Comparison of ENCODE assay signal across 26 mouse cellular contexts in genomic region chr3:138014725-138015124, GRCm38 (mm10). TPM values are rescaled to one million over a fixed set of nuclear protein-coding genes. Genes with fewer than 3 reads are reported as not detected.
DNase-seq lines count a peak whose midpoint lies in the region; ATAC-seq and TF ChIP-seq lines count a peak whose summit lies in the region.
"Had no signal": no experiment of that assay in that cellular context is flagged by ENCODE, and none has a peak within 500 bp of the region (broad histone marks: within the 10 kb centered on the region; RNA-seq: fewer than 3 reads in every experiment).

No protein-coding gene starts in this region.

- intact Hi-C loops in gastrocnemius, adult 2 months (cut with DNase I) = no loop called here

- H3K4me3 ChIP-seq in gastrocnemius, adult 2 months = no peak overlapping the region
- no peak overlapping the region for H3K4me3 ChIP-seq in intestine, postnatal 0 days (ENCODE audit: low read depth, low read length)
- H3K4me3 ChIP-seq in thymus, adult 2 months (ENCODE audit: control insufficient read depth, insufficient read depth, low read length) = no peak overlapping the region
- H3K4me3 ChIP-seq: embryonic facial prominence, embryonic 10.5 days; embryonic facial prominence, embryonic 13.5 days; erythroblast, embryonic 14.5 days; forebrain, embryonic 12.5 days; forebrain, embryonic 15.5 days; hindbrain, embryonic 10.5 days; hindbrain, embryonic 13.5 days had no signal

- no peaks in the 10 kb centered on the region for H3K9me3 ChIP-seq in intestine, postnatal 0 days (ENCODE audit: control insufficient read depth)
- H3K9me3 ChIP-seq: forebrain, embryonic 15.5 days; hindbrain, embryonic 13.5 days had no signal

- H3K4me1 ChIP-seq in intestine, postnatal 0 days (replicated peaks; ENCODE audit: control insufficient read depth, insufficient read depth, low read length) = 0 out of 2 replicates have a peak, but pooled peaks cover 7% of the 10 kb centered on the region
- H3K4me1 ChIP-seq in thymus, adult 2 months (replicated peaks; ENCODE audit: control insufficient read depth, insufficient read depth, low read length) = 0 out of 2 replicates have a peak, but pooled peaks cover 2% of the 10 kb centered on the region
- H3K4me1 ChIP-seq: forebrain, embryonic 12.5 days; forebrain, embryonic 15.5 days; hindbrain, embryonic 10.5 days had no signal

- peak; percentile 89 for ATAC-seq in intestine, postnatal 0 days
- ATAC-seq: forebrain, embryonic 15.5 days; hindbrain, embryonic 16.5 days; Patski had no signal

- no peaks in the 10 kb centered on the region for H3K36me3 ChIP-seq in intestine, postnatal 0 days (ENCODE audit: control insufficient read depth, insufficient read depth)
- no peaks in the 10 kb centered on the region for H3K36me3 ChIP-seq in thymus, adult 2 months (ENCODE audit: control insufficient read depth, insufficient read depth, low read length)
- H3K36me3 ChIP-seq: embryonic facial prominence, embryonic 10.5 days; embryonic facial prominence, embryonic 13.5 days; forebrain, embryonic 12.5 days; forebrain, embryonic 15.5 days; hindbrain, embryonic 10.5 days; hindbrain, embryonic 13.5 days had no signal

- DNase-seq in gastrocnemius, adult 2 months = no peak
- DNase-seq in gastrocnemius, adult 18-20 months (ENCODE audit: low spot score) = no peak
- peak; percentile 35 for DNase-seq in yolk sac, embryonic 10.5 days (ENCODE audit: low spot score)
- DNase-seq in kidney, postnatal 10 days = no peak
- no peak for DNase-seq in thymus, adult 2 months
- DNase-seq: adrenal gland, postnatal 10 days; adrenal gland, postnatal 36 days; cerebellum, adult 18-20 months; cerebellum, adult 9-10 months; cerebellum, postnatal 25 days; embryo, embryonic 11 days; gastrocnemius, postnatal 14 days; heart, postnatal 36 days had no signal

- H3K27ac ChIP-seq in gastrocnemius, adult 2 months = peak overlapping the region; percentile 91; the same call in 1 of the 2 replicates
- H3K27ac ChIP-seq in intestine, postnatal 0 days (ENCODE audit: low read depth, low read length) = peak overlapping the region; percentile 46; the same call in 1 of the 2 replicates
- no peak overlapping the region for H3K27ac ChIP-seq in thymus, adult 2 months (ENCODE audit: control insufficient read depth, insufficient read depth, low read length)
- H3K27ac ChIP-seq: embryonic facial prominence, embryonic 10.5 days; embryonic facial prominence, embryonic 13.5 days; forebrain, embryonic 12.5 days; forebrain, embryonic 15.5 days; hindbrain, embryonic 10.5 days; hindbrain, embryonic 13.5 days had no signal

- TF ChIP-seq POLR2A in thymus, adult 2 months (IDR thresholded peaks at IDR 0.05; ENCODE audit: control insufficient read depth, extremely low read depth, insufficient read depth, low read length, poor library complexity) = no peak

- H3K27me3 ChIP-seq in intestine, postnatal 0 days (replicated peaks; ENCODE audit: control insufficient read depth, insufficient read depth, low read length) = no peaks in the 10 kb centered on the region
- no peaks in the 10 kb centered on the region for H3K27me3 ChIP-seq in thymus, adult 2 months (ENCODE audit: control insufficient read depth, insufficient read depth, low read length)
- H3K27me3 ChIP-seq: embryonic facial prominence, embryonic 13.5 days; forebrain, embryonic 12.5 days; forebrain, embryonic 15.5 days; hindbrain, embryonic 13.5 days; Patski had no signal

- H3K4me2 ChIP-seq in intestine, postnatal 0 days (replicated peaks; ENCODE audit: low read depth) = no peak overlapping the region
- H3K4me2 ChIP-seq: embryonic facial prominence, embryonic 13.5 days; forebrain, embryonic 12.5 days; forebrain, embryonic 15.5 days; heart, embryonic 11.5 days; hindbrain, embryonic 13.5 days had no signal

- WGBS in intestine, postnatal 0 days = 23% methylated on average over 2 of the region's 2 CpGs
- WGBS in thymus, adult 2 months = 93% methylated on average over 2 of the region's 2 CpGs

- no peak for TF ChIP-seq CTCF in gastrocnemius, adult 2 months (IDR thresholded peaks at IDR 0.05)
- no peak for TF ChIP-seq CTCF in intestine, postnatal 0 days (IDR thresholded peaks at IDR 0.05; ENCODE audit: low read depth)
- TF ChIP-seq CTCF in thymus, adult 2 months (IDR thresholded peaks at IDR 0.05; ENCODE audit: borderline replicate concordance, control insufficient read depth, extremely low read depth, insufficient read depth, low read length, poor library complexity) = no peak

- H3K9ac ChIP-seq in intestine, postnatal 0 days (ENCODE audit: low read depth, low read length) = no peak overlapping the region
- H3K9ac ChIP-seq: embryonic facial prominence, embryonic 13.5 days; forebrain, embryonic 12.5 days; forebrain, embryonic 15.5 days; hindbrain, embryonic 13.5 days had no signal

RNA-seq across cellular contexts. Expression of gene Dapp1, which starts 33.4 kb away (rescaled TPM):
- 1 to 10 TPM in 1 of 2 experiments, under 1 TPM in 1; 0.84 to 2.0 TPM for total RNA-seq in gastrocnemius, adult 2 months (2021)
- 1 to 10 TPM; 1.7 to 3.7 TPM for total RNA-seq in gastrocnemius, adult 18-20 months (2021)
- 70.6 and 71.2 TPM in 2 replicates for polyA plus RNA-seq in intestine, postnatal 0 days (2015; fragmentation: Nextera tagmentation; extraction: Ambion mirVana)
- 13.9 and 16.0 TPM in 2 replicates for polyA plus RNA-seq in thymus, adult 2 months (2012; rRNA removed)

RNA-seq across cellular contexts. Expression of gene 1110002E22Rik, which starts 50.1 kb away (rescaled TPM):
- 100 to 1,000 TPM; 120 to 128 TPM for total RNA-seq in gastrocnemius, adult 2 months (2021)
- total RNA-seq in gastrocnemius, adult 18-20 months (2021) = 100 to 1,000 TPM in 1 of 2 experiments, 10 to 100 TPM in 1; 98.9 to 131 TPM
- 0.07 and 0.08 TPM in 2 replicates for polyA plus RNA-seq in intestine, postnatal 0 days (2015; fragmentation: Nextera tagmentation; extraction: Ambion mirVana)
- polyA plus RNA-seq in thymus, adult 2 months (2012; rRNA removed) = 0.28 and 0.74 TPM in 2 replicates
- polyA plus RNA-seq: erythroblast, embryonic 14.5 days had no signal

RNA-seq across cellular contexts. Expression of gene Gm5105, which starts 52.5 kb away (rescaled TPM):
- 1 to 10 TPM; 1.3 to 1.8 TPM for total RNA-seq in gastrocnemius, adult 2 months (2021)
- 1 to 10 TPM; 1.3 TPM for total RNA-seq in gastrocnemius, adult 18-20 months (2021)
- not detected in 2 replicates for polyA plus RNA-seq in intestine, postnatal 0 days (2015; fragmentation: Nextera tagmentation; extraction: Ambion mirVana)
- polyA plus RNA-seq in thymus, adult 2 months (2012; rRNA removed) = not detected in 2 replicates
- total RNA-seq: adrenal gland, adult 18-20 months; adrenal gland, postnatal 36 days; ES-E14 had no signal
- polyA plus RNA-seq: embryonic facial prominence, embryonic 10.5 days; embryonic facial prominence, embryonic 13.5 days; erythroblast, embryonic 14.5 days; forebrain, embryonic 12.5 days; heart, embryonic 11.5 days; hindbrain, embryonic 10.5 days had no signal
